Mouse (Mus musculus): ENCODE measurements around the gene Tas2r137. TPM values are rescaled to one million over a fixed set of nuclear protein-coding genes. Genes with fewer than 3 reads are reported as not detected.

The Tas2r137 gene
- total and polyA plus RNA-seq, 3 experiments, result not detected

GRCm38 (mm10) chr6:40479705-40480104 is 11.3 kb upstream of the Tas2r137 start:
- DNase-seq (ENCODE audit: extremely low read depth), result peak; percentile 43
- H3K36me3 ChIP-seq (replicated peaks in 1 of 2; ENCODE audit: control insufficient read depth in 1 of 2, insufficient read depth in 1 of 2, low read length in 1 of 2), result peaks cover 62 to 76% of the 10 kb centered on the region in 2 experiments
- H3K27ac ChIP-seq (ENCODE audit: insufficient read depth, low read depth), result no peak overlapping the region
- dilution Hi-C loops (cut with MboI; ENCODE audit: extremely low pct_ligation_motif_present, extremely low pct_unique_long_range_greater_than_20kb, low sequenced_read_pairs) (no loop called here), in situ Hi-C loops (cut with MboI; ENCODE audit: low pct_ligation_motif_present, low pct_unique_long_range_greater_than_20kb, low sequenced_read_pairs) (loop anchor here (10.0 kb wide), 1 partner anchor 205 kb away; no protein-coding TSS in a partner anchor)
- H3K9ac ChIP-seq (ENCODE audit: insufficient read depth, low read depth), result no peak overlapping the region
- H3K9me3 ChIP-seq (replicated peaks; ENCODE audit: low read length), result peaks cover 4% of the 10 kb centered on the region
- H3K27me3 ChIP-seq (replicated peaks), result no peaks in the 10 kb centered on the region
- peaks cover 0 to 22% of the 10 kb centered on the region in 2 experiments; a peak in 2 of 4 replicates for H3K4me1 ChIP-seq (ENCODE audit: control insufficient read depth in 1 of 2, insufficient read depth in 2 of 2)
- H3K4me2 ChIP-seq (ENCODE audit: insufficient read depth, low read depth, poor library complexity, severe bottlenecking), result no peak overlapping the region
- no peak overlapping the region for H3K4me3 ChIP-seq (replicated peaks in 1 of 3; ENCODE audit: low read depth in 2 of 3, low read length in 2 of 3, poor library complexity in 1 of 3)
- peaks cover under 1% of the 10 kb centered on the region; the same call in 1 of the 2 replicates for H3K79me2 ChIP-seq (replicated peaks; ENCODE audit: control insufficient read depth, extremely low read depth, insufficient read depth, poor library complexity, severe bottlenecking)
- TF ChIP-seq CTCF (conservative IDR thresholded peaks at IDR 0.05 in 1 of 2, IDR thresholded peaks at IDR 0.05 in 1 of 2; ENCODE audit: low read depth in 2 of 2, low read length in 2 of 2) (peak in 1 of 2 experiments; percentile 58; a peak in 2 of 4 replicates), CHD1 (IDR thresholded peaks at IDR 0.05; ENCODE audit: low read depth, low read length) (no peak), SMC3 (IDR thresholded peaks at IDR 0.05; ENCODE audit: low read depth, low read length) (peak; percentile 23; the same call in 1 of the 2 replicates), RCOR1 (conservative IDR thresholded peaks at IDR 0.05; ENCODE audit: low read depth, low read length) (no peak), TCF12 (IDR thresholded peaks at IDR 0.05; ENCODE audit: low read depth, low read length) (no peak), RAD21 (IDR thresholded peaks at IDR 0.05; ENCODE audit: low read depth, low read length) (peak; percentile 52), NRF1 (IDR thresholded peaks at IDR 0.05; ENCODE audit: low read depth, low read length) (no peak), IRF4 (IDR thresholded peaks at IDR 0.05; ENCODE audit: low read depth, low read length) (no peak), MEF2A (IDR thresholded peaks at IDR 0.05; ENCODE audit: borderline replicate concordance, low read depth, low read length) (no peak), ETS1 (conservative IDR thresholded peaks at IDR 0.05; ENCODE audit: low read depth, low read length) (no peak), SIN3A (IDR thresholded peaks at IDR 0.05; ENCODE audit: low read length) (no peak), MYC (IDR thresholded peaks at IDR 0.05; ENCODE audit: low read depth, low read length) (no peak)

GRCm38 (mm10) chr6:40482318-40482717 is 8.7 kb upstream of the Tas2r137 start:
- no peaks in the 10 kb centered on the region for H3K27me3 ChIP-seq (replicated peaks)
- no peak overlapping the region for H3K4me3 ChIP-seq (replicated peaks in 1 of 3; ENCODE audit: low read depth in 2 of 3, low read length in 2 of 3, poor library complexity in 1 of 3)
- H3K79me2 ChIP-seq (replicated peaks; ENCODE audit: control insufficient read depth, extremely low read depth, insufficient read depth, poor library complexity, severe bottlenecking), result no peaks in the 10 kb centered on the region
- no peak overlapping the region for H3K27ac ChIP-seq (ENCODE audit: insufficient read depth, low read depth)
- TF ChIP-seq ZMIZ1 (IDR thresholded peaks at IDR 0.05; ENCODE audit: low read depth, low read length) (no peak), SIN3A (IDR thresholded peaks at IDR 0.05; ENCODE audit: low read length) (no peak), BHLHE40 (IDR thresholded peaks at IDR 0.05; ENCODE audit: low read depth, low read length) (no peak), UBTF (IDR thresholded peaks at IDR 0.05; ENCODE audit: low read depth, low read length) (no peak), MYC (IDR thresholded peaks at IDR 0.05; ENCODE audit: low read depth, low read length) (no peak), MXI1 (IDR thresholded peaks at IDR 0.05; ENCODE audit: low read depth, low read length) (no peak), ZC3H11A (IDR thresholded peaks at IDR 0.05; ENCODE audit: low read depth, low read length) (no peak), MEF2A (IDR thresholded peaks at IDR 0.05; ENCODE audit: borderline replicate concordance, low read depth, low read length) (no peak), HCFC1 (IDR thresholded peaks at IDR 0.05; ENCODE audit: low read depth, low read length) (no peak), ZKSCAN1 (IDR thresholded peaks at IDR 0.05; ENCODE audit: borderline replicate concordance, low read depth, low read length) (no peak), IRF4 (IDR thresholded peaks at IDR 0.05; ENCODE audit: low read depth, low read length) (no peak), USF2 (conservative IDR thresholded peaks at IDR 0.05; ENCODE audit: low read depth, low read length) (no peak), PAX5 (IDR thresholded peaks at IDR 0.05; ENCODE audit: low read length) (no peak), EP300 (IDR thresholded peaks at IDR 0.05; ENCODE audit: low read length) (no peak), MAX (IDR thresholded peaks at IDR 0.05; ENCODE audit: low read length) (no peak), TCF12 (IDR thresholded peaks at IDR 0.05; ENCODE audit: low read depth, low read length) (no peak)
- dilution Hi-C loops (cut with MboI; ENCODE audit: extremely low pct_ligation_motif_present, extremely low pct_unique_long_range_greater_than_20kb, low sequenced_read_pairs), result no loop called here
- 0 out of 4 replicates have a peak, but pooled peaks cover 0 to 6% of the 10 kb centered on the region in 2 experiments for H3K4me1 ChIP-seq (ENCODE audit: control insufficient read depth in 1 of 2, insufficient read depth in 2 of 2)
- no peak overlapping the region for H3K9ac ChIP-seq (ENCODE audit: insufficient read depth, low read depth)
- H3K36me3 ChIP-seq (replicated peaks in 1 of 2; ENCODE audit: control insufficient read depth in 1 of 2, insufficient read depth in 1 of 2, low read length in 1 of 2), result peaks cover 43 to 70% of the 10 kb centered on the region in 2 experiments
- no peak for DNase-seq (ENCODE audit: extremely low read depth)
- in situ Hi-C loops (cut with MboI; ENCODE audit: low pct_ligation_motif_present, low pct_unique_long_range_greater_than_20kb, low sequenced_read_pairs), result loop anchor here (10.0 kb wide), 1 partner anchor 202 kb away; no protein-coding TSS in a partner anchor
- H3K9me3 ChIP-seq (replicated peaks; ENCODE audit: low read length), result no peaks in the 10 kb centered on the region
- H3K4me2 ChIP-seq (ENCODE audit: insufficient read depth, low read depth, poor library complexity, severe bottlenecking), result no peak overlapping the region

Data from CH12.LX (cell line).